Mouse (Mus musculus) cerebellum, adult 9-10 months (tissue): ENCODE results near the gene Hist1h2be.
A peak's percentile ranks its signal among the peaks of the same experiment; 100 is the strongest.
"Not testable (repeated sequence)": the region's sequence is repeated elsewhere in the genome, so short reads cannot be mapped to it uniquely, and the experiment has no call there.

Experiments used
- DNase-seq: peaks from one replicate; pipeline ENCODE4 v3.0.0; 2022

Hist1h2be gene

DNA sequence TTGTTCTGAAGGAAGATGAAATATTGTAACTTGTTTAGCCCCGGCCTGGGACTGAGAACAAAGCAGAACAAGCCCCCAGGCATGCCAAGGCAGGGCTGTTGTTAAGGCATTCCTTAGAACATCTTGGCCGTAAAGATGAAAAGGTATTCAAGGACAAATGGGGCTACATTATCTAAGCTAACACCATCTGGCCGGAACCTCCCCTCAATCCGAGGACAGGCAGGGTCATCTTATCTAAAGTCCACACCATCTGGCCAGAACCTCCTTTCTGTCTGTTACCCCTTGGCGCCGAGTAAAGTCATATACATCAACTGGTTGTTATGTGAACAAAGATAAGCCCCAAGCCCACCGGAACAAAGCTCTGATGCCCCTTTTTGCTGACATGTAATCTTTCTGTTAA, 29.0 kb downstream of the Hist1h2be start:
- not testable (repeated sequence) for DNase-seq

DNA sequence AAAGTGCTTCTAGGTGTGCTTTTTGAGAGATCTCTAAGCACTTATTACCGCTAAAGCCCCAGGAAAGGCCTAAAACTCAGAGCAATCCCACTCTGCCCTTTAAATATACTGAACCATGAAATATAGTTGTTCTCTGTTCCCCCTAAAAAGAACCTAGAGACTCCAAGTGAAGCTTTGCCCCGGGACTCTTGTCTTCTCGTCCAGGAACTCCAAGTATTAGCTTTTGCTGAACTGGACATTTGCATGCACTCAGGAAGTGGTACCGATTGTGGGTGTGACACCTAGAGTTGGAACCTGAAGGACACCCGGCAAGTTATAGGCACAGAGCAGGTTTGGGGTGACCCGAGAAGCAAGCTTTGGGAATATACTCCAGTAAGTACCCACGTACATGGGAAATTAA, 29.7 kb downstream of the Hist1h2be start:
- DNase-seq = no peak

GRCm38 (mm10) chr13:23586940-23587225, 34.0 kb downstream of the Hist1h2be start:
- DNase-seq = no peak

GRCm38 (mm10) chr13:23586099-23586939, 34.6 kb downstream of the Hist1h2be start:
- no peak for DNase-seq

- peak; percentile 87 for DNase-seq
Observed at GRCm38 (mm10) chr13:23585442-23586098, 35.4 kb downstream of the Hist1h2be start.

DNA sequence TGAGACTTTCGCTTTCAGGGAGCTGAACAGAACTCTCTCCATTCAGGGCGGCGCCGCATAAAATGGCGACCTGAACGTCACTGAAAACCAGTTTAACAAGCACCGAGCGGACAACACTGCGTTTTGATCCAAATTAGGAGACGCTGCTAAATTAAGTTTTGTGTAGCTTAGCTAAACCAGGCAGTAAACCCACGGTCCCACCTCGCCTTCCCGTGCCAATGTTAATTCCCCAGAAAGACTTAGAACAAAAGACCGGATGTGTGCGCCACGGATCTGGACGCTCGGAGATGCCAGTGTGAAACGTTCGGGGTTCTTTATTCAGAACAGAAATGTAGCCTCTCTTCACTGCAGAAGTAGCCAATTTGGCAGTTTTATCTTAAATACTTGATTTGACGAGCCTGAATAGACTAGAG, 35.9 kb downstream of the Hist1h2be start:
- DNase-seq = no peak

GRCm38 (mm10) chr13:23584331-23584730, 36.6 kb downstream of the Hist1h2be start:
- DNase-seq = peak; percentile 12

DNA sequence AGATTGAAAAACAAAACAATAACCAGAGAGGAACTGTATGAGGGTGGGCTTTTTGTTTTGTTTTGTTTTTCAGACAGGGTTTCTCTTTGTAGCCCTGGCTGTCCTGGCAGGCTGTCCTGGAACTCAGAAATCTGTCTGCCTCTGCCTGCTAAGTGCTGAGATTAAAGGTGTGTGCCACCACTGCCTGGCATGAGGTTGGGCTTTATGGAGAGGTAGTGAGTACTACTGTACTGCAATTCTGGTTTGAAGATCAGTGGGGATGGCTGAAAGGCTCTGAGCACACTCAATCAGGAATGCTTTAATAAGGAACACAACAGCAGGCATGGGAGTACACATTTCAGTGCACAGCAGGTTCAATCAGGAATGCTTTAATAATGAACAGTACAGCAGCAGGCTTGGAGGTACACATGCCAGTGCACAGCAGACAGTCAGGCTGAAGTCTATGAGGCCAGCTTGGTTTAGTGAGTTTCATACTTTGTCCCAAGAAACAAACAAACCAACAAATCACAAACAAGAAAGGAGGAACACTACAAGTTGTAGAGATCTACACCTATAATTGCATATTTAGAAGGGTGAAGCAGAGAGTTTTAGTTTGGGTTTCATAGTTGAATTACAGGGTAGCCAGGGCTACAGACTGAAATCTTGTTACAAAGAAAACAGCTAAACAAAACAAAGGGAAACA, 37.4 kb downstream of the Hist1h2be start:
- peak; percentile 9 for DNase-seq

DNA sequence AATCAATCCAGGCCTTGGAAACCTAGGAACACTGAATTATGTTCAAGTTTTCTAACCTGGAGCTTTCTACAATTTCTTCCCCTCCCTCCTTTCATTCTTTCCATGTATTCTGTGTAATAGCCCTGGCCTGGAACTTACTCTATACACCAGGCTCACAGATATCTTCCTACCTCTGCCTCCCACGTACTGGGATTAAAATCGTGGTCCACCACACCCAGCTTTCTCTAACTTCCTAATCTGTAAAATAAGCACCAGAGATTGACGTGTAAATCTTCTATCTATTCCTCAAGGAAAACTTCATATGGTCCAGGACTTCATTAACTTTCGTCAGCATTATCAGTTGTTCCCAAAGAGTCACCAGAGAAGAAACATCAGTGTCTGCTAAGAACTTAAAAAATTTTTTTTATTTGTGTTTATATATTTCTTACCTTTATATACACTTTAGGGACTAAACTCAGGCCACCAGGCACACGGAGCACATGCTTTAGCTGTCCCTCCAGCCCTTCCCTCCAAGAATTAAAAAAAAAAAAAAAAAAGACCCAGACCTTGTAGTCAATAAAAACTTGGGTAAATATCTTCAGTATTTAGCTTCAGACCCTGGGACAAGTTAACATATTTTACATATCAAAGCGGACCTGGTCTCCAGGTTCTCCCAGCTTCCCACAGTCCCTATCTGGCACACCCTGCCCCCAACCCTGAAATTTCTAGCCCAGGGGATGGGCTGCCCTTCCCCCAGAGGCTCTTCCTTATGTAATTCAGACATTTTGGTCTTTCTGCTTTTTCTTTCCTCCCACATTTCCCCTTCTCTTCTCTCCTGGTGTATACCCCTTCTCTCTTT, 38.5 kb downstream of the Hist1h2be start:
- peak; percentile 40 for DNase-seq

DNA sequence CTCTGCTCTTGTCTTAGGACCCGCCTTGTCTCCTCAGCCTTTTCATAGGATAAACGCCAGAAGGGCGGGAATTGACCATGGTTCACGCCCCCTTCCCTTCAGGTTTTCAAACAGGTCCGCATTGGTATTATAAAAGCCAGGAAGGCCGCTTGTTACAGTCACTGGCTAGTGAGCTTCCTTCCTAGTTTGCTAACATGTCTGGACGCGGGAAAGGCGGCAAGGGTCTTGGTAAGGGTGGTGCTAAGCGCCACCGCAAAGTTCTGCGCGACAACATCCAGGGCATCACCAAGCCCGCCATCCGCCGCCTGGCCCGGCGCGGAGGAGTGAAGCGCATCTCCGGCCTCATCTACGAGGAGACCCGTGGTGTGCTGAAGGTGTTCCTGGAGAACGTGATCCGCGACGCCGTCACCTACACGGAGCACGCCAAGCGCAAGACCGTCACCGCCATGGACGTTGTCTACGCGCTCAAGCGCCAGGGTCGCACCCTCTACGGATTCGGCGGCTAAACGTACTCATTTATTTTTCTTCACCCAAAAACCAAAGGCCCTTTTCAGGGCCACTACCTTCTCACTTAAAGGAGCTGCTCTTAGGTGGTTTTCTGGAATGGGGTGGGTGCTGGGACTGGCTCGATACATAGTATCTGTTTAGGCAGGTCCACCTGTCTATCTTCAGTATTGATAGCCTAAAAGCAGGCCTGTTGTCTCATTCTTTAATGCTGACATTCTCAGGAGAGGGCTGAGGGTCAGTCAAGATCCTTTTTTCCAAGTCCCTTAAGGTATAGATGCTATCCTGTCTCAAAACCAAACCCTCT, 39.3 kb downstream of the Hist1h2be start, which contains the start of gene Hist1h4d:
TSS of gene Hist1h4d (plus strand) at position 191 of the 811 bp plus-strand sequence.
- DNase-seq = peak; percentile 99

DNA sequence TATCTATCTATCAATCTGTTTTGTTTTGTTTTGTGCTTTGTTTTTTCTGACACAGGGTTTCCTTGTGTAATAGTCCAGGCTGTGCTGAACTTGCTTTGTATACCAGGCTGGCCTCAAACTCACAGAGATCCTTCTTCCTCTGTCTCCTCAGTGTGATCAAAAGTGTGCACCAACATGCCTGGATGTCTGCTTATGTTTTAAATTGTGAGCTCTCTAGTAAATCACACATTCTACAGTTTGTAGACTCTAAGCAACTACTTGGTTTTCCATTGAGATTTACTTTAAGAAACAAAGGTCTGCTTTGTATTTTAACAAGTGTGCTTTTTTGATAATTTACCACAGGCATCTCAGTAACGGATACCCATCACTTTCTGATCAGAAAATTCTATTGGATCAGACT, 43.1 kb downstream of the Hist1h2be start:
- no peak for DNase-seq

- DNase-seq = no peak
Observed at GRCm38 (mm10) chr13:23576906-23577639, 43.9 kb downstream of the Hist1h2be start.

- DNase-seq = no peak
Observed at GRCm38 (mm10) chr13:23576351-23576881, 44.5 kb downstream of the Hist1h2be start.

DNA sequence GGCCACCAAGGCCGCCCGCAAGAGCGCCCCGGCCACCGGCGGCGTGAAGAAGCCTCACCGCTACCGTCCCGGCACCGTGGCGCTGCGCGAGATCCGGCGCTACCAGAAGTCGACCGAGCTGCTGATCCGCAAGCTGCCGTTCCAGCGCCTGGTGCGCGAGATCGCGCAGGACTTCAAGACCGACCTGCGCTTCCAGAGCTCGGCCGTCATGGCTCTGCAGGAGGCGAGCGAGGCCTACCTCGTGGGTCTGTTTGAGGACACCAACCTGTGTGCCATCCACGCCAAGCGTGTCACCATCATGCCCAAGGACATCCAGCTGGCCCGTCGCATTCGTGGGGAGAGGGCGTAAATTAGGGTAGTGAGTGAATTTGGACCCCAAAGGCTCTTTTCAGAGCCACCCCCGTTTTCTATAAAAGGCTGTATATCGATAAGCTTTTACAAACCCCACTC, 45.0 kb downstream of the Hist1h2be start:
- DNase-seq = not testable (repeated sequence)

DNA sequence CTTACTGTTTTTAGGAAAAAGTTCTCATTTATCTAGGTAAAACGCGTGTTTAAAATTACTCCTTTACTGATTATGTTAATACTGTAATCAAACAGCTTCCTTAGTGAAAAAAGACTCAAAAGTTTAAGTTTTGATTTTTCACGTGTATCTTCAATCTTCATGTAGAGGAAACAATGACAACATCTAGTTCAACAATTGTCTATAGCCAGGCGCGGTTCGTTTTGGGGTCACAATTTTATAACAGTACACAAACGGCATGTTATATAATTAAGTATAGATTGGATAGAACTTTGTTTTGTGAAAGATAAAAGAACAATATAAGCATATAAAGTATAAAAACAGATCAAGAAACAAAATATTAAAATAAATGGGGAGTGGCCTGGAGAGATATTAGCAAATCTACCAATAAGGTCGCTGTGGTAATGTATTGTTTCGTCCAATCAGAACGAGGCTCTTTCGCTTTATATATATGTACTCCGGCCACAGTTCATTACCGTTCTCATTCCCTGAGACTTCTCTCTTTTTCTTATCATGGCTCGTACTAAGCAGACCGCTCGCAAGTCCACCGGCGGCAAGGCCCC, 45.6 kb downstream of the Hist1h2be start, which contains the start of gene Hist1h3d:
TSS of gene Hist1h3d (plus strand) at position 493 of the 581 bp plus-strand sequence.
- DNase-seq = peak; percentile 53

DNA sequence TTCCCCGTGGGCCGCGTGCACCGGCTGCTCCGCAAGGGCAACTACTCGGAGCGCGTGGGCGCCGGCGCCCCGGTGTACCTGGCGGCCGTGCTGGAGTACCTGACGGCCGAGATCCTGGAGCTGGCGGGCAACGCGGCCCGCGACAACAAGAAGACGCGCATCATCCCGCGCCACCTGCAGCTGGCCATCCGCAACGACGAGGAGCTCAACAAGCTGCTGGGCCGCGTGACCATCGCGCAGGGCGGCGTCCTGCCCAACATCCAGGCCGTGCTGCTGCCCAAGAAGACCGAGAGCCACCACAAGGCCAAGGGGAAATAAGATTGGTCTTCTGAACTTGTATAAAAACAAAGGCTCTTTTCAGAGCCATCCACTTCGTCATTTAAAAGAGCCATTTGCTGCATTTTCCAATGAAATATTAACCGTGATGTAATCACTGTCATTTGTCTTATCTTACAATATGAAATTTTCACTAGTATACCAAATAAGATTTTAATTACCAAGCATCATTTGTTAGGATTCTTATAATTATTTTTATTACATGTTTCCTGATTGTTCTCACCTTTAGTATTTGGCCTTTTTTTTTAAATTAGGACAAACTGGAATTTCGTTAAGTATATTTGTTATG, 46.3 kb downstream of the Hist1h2be start:
- DNase-seq = not testable (repeated sequence)

DNA sequence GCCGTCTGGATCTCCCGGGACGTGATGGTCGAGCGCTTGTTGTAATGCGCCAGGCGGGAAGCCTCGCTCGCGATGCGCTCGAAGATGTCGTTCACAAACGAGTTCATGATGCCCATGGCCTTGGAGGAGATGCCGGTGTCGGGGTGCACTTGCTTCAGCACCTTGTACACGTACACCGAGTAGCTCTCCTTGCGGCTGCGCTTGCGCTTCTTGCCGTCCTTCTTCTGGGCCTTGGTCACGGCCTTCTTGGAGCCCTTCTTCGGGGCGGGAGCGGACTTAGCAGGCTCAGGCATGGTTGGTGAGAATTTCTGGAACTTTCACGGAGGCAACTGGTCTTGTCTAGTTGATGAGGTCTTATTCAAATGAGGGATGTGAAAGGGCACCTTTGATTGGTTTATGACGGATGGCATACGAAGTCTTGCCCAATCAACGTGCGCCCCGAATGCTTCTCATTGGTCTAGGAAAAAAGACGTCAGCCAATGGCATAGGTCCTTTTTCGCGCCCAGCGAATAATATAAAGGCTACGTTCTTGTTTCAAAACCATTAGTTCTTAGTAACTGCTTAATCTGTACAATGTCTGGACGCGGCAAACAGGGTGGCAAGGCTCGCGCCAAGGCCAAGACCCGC, 46.9 kb downstream of the Hist1h2be start, which contains the start of the genes Hist1h2bf and Hist1h2ad:
TSS of gene Hist1h2bf (minus strand) at position 299 of the 627 bp plus-strand sequence.
TSS of gene Hist1h2ad (plus strand) at position 484 of the 627 bp plus-strand sequence.
- peak; percentile 89 for DNase-seq

DNA sequence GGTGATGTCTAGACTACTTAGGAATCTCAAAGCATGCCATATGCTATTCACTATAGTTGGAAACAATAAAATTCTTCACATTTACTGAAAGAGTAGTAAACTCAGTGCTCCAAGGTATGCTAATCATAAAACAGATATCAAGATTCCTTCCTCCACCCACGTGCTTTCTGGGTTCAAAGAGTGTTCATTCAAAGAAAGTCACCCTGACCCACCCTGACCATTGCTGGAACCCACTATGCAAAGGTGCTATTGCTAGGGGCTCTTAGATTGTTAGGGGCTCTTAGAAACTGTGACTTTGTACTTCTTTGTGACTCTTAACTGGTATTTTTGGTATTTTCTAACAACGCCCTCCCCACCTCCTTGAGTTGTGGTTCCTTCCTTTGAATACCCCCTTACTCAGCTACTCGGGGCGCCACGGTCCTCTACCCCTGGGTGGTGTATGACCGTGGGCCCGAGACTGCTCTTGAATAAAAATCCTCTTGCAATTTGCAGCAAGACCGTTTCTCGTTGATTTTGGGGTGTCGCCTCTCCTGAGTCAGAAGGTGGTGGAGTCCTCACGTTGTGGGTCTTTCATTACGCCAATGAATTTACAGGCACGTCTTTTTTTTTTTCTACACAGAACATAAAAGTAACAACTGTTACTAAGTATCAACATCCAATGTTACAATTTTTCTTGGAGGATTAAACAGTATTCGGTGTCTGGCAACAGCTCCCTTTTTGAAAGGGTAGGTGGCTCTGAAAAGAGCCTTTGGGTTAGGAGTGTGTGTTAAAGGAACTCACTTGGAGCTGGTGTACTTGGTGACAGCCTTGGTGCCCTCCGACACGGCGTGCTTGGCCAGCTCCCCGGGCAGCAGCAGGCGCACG, 47.7 kb downstream of the Hist1h2be start:
- DNase-seq = not testable (repeated sequence)
